Mouse (Mus musculus): Measurements from ENCODE around the gene Dock3. TPM values are rescaled to one million over a fixed set of nuclear protein-coding genes. Genes with fewer than 3 reads are reported as not detected.
"Not testable (repeated sequence)": the region's sequence is repeated elsewhere in the genome, so short reads cannot be mapped to it uniquely, and the experiment has no call there.

The Dock3 gene
- polyA plus RNA-seq, 1 experiment from 2014 or later, result 0.64 TPM

GRCm38 (mm10) chr9:107249154-107249553, 17.4 kb upstream of the Dock3 start:
- 71% methylated on average over 6 of the region's 6 CpGs for WGBS
- Histone ChIP-seq H3K9ac (ENCODE audit: low read depth, low read length) (no peak overlapping the region), H3K27me3 (replicated peaks; ENCODE audit: control insufficient read depth, insufficient read depth, low read length) (no peaks in the 10 kb centered on the region; the same call in 1 of the 2 replicates), H3K27ac (ENCODE audit: low read length) (no peak overlapping the region), H3K4me3 (ENCODE audit: low read length) (no peak overlapping the region), H3K36me3 (ENCODE audit: control insufficient read depth, insufficient read depth, low read length) (no peaks in the 10 kb centered on the region), H3K4me2 (ENCODE audit: low read depth, low read length) (no peak overlapping the region), H3K9me3 (ENCODE audit: control insufficient read depth, low read length) (no peaks in the 10 kb centered on the region), H3K4me1 (ENCODE audit: control insufficient read depth, insufficient read depth, low read length) (no peaks in the 10 kb centered on the region)
- no peak for ATAC-seq

- Histone ChIP-seq H3K27ac (ENCODE audit: low read length) (no peak overlapping the region), H3K9me3 (ENCODE audit: control insufficient read depth, low read length) (no peaks in the 10 kb centered on the region), H3K4me2 (ENCODE audit: low read depth, low read length) (no peak overlapping the region), H3K36me3 (ENCODE audit: control insufficient read depth, insufficient read depth, low read length) (no peaks in the 10 kb centered on the region), H3K4me1 (ENCODE audit: control insufficient read depth, insufficient read depth, low read length) (no peaks in the 10 kb centered on the region), H3K9ac (ENCODE audit: low read depth, low read length) (no peak overlapping the region), H3K4me3 (ENCODE audit: low read length) (no peak overlapping the region), H3K27me3 (replicated peaks; ENCODE audit: control insufficient read depth, insufficient read depth, low read length) (no peaks in the 10 kb centered on the region; the same call in 1 of the 2 replicates)
- 58% methylated on average over 4 of the region's 4 CpGs for WGBS
- no peak for ATAC-seq
Measured at GRCm38 (mm10) chr9:107246170-107246569, 14.5 kb upstream of the Dock3 start.

GRCm38 (mm10) chr9:107245311-107245710, 13.6 kb upstream of the Dock3 start:
- WGBS, result 81% methylated on average over 4 of the region's 4 CpGs
- Histone ChIP-seq H3K9me3 (ENCODE audit: control insufficient read depth, low read length) (no peaks in the 10 kb centered on the region), H3K27ac (ENCODE audit: low read length) (no peak overlapping the region), H3K4me1 (ENCODE audit: control insufficient read depth, insufficient read depth, low read length) (no peaks in the 10 kb centered on the region), H3K4me3 (ENCODE audit: low read length) (no peak overlapping the region), H3K36me3 (ENCODE audit: control insufficient read depth, insufficient read depth, low read length) (no peaks in the 10 kb centered on the region), H3K27me3 (replicated peaks; ENCODE audit: control insufficient read depth, insufficient read depth, low read length) (no peaks in the 10 kb centered on the region; the same call in 1 of the 2 replicates), H3K4me2 (ENCODE audit: low read depth, low read length) (no peak overlapping the region), H3K9ac (ENCODE audit: low read depth, low read length) (no peak overlapping the region)
- ATAC-seq, result no peak

GRCm38 (mm10) chr9:107236151-107236550, 4.4 kb upstream of the Dock3 start:
- Histone ChIP-seq H3K36me3 (ENCODE audit: control insufficient read depth, insufficient read depth, low read length) (no peaks in the 10 kb centered on the region), H3K4me2 (ENCODE audit: low read depth, low read length) (no peak overlapping the region), H3K9me3 (ENCODE audit: control insufficient read depth, low read length) (no peaks in the 10 kb centered on the region), H3K4me1 (ENCODE audit: control insufficient read depth, insufficient read depth, low read length) (peaks cover 6% of the 10 kb centered on the region; the same call in 1 of the 2 replicates), H3K27ac (ENCODE audit: low read length) (no peak overlapping the region), H3K9ac (ENCODE audit: low read depth, low read length) (no peak overlapping the region), H3K4me3 (ENCODE audit: low read length) (no peak overlapping the region), H3K27me3 (replicated peaks; ENCODE audit: control insufficient read depth, insufficient read depth, low read length) (peaks cover 65% of the 10 kb centered on the region)
- WGBS, result 67% methylated on average over 5 of the region's 5 CpGs
- no peak for ATAC-seq

GRCm38 (mm10) chr9:107235261-107235660, 3.6 kb upstream of the Dock3 start:
- Histone ChIP-seq H3K4me2 (ENCODE audit: low read depth, low read length) (no peak overlapping the region), H3K9me3 (ENCODE audit: control insufficient read depth, low read length) (no peaks in the 10 kb centered on the region), H3K27ac (ENCODE audit: low read length) (no peak overlapping the region), H3K4me1 (ENCODE audit: control insufficient read depth, insufficient read depth, low read length) (peaks cover 7% of the 10 kb centered on the region; the same call in 1 of the 2 replicates), H3K4me3 (ENCODE audit: low read length) (no peak overlapping the region), H3K27me3 (replicated peaks; ENCODE audit: control insufficient read depth, insufficient read depth, low read length) (peaks cover 67% of the 10 kb centered on the region), H3K9ac (ENCODE audit: low read depth, low read length) (no peak overlapping the region), H3K36me3 (ENCODE audit: control insufficient read depth, insufficient read depth, low read length) (no peaks in the 10 kb centered on the region)
- ATAC-seq, result no peak
- 42% methylated on average over 5 of the region's 5 CpGs for WGBS

GRCm38 (mm10) chr9:107232140-107232539, 431 bp upstream of the Dock3 start:
- 0 out of 2 replicates have a peak overlapping the region, but pooled peaks have one; percentile 57 for H3K9ac ChIP-seq (ENCODE audit: low read depth, low read length)
- no peak overlapping the region for H3K27ac ChIP-seq (ENCODE audit: low read length)
- H3K36me3 ChIP-seq (ENCODE audit: control insufficient read depth, insufficient read depth, low read length), result no peaks in the 10 kb centered on the region
- H3K27me3 ChIP-seq (replicated peaks; ENCODE audit: control insufficient read depth, insufficient read depth, low read length), result peaks cover 67% of the 10 kb centered on the region
- 26% methylated on average over 9 of the region's 9 CpGs for WGBS
- peaks cover 7% of the 10 kb centered on the region; the same call in 1 of the 2 replicates for H3K4me1 ChIP-seq (ENCODE audit: control insufficient read depth, insufficient read depth, low read length)
- H3K4me3 ChIP-seq (ENCODE audit: low read length), result peak overlapping the region; percentile 60
- no peak for ATAC-seq
- peak overlapping the region; percentile 99 for H3K4me2 ChIP-seq (ENCODE audit: low read depth, low read length)
- H3K9me3 ChIP-seq (ENCODE audit: control insufficient read depth, low read length), result no peaks in the 10 kb centered on the region

GRCm38 (mm10) chr9:107230991-107231538, 644 bp downstream of the Dock3 start:
- H3K4me2 ChIP-seq (ENCODE audit: low read depth, low read length), result peak overlapping the region; percentile 99
- no peaks in the 10 kb centered on the region for H3K36me3 ChIP-seq (ENCODE audit: control insufficient read depth, insufficient read depth, low read length)
- H3K9me3 ChIP-seq (ENCODE audit: control insufficient read depth, low read length), result no peaks in the 10 kb centered on the region
- H3K4me1 ChIP-seq (ENCODE audit: control insufficient read depth, insufficient read depth, low read length), result peaks cover 7% of the 10 kb centered on the region; the same call in 1 of the 2 replicates
- H3K27ac ChIP-seq (ENCODE audit: low read length), result no peak overlapping the region
- H3K27me3 ChIP-seq (replicated peaks; ENCODE audit: control insufficient read depth, insufficient read depth, low read length), result peaks cover 61% of the 10 kb centered on the region
- peak overlapping the region; percentile 60 for H3K4me3 ChIP-seq (ENCODE audit: low read length)
- peak overlapping the region; percentile 57 for H3K9ac ChIP-seq (ENCODE audit: low read depth, low read length)
- peak; percentile 55 for ATAC-seq
- 2% methylated on average over 35 of the region's 50 CpGs for WGBS

- Histone ChIP-seq H3K36me3 (ENCODE audit: control insufficient read depth, insufficient read depth, low read length) (no peaks in the 10 kb centered on the region), H3K4me1 (ENCODE audit: control insufficient read depth, insufficient read depth, low read length) (no peaks in the 10 kb centered on the region), H3K27ac (ENCODE audit: low read length) (no peak overlapping the region), H3K9me3 (ENCODE audit: control insufficient read depth, low read length) (no peaks in the 10 kb centered on the region), H3K4me2 (ENCODE audit: low read depth, low read length) (no peak overlapping the region), H3K9ac (ENCODE audit: low read depth, low read length) (no peak overlapping the region), H3K27me3 (replicated peaks; ENCODE audit: control insufficient read depth, insufficient read depth, low read length) (peaks cover 14% of the 10 kb centered on the region), H3K4me3 (ENCODE audit: low read length) (no peak overlapping the region)
- 81% methylated on average over 1 of the region's 1 CpGs for WGBS
- no peak for ATAC-seq
Measured at GRCm38 (mm10) chr9:107224597-107224996, 7.1 kb downstream of the Dock3 start.

GRCm38 (mm10) chr9:107174831-107175230, 56.9 kb downstream of the Dock3 start:
- H3K36me3 ChIP-seq (ENCODE audit: control insufficient read depth, insufficient read depth, low read length); H3K4me2 ChIP-seq (ENCODE audit: low read depth, low read length); ATAC-seq; H3K27ac ChIP-seq (ENCODE audit: low read length); H3K27me3 ChIP-seq (replicated peaks; ENCODE audit: control insufficient read depth, insufficient read depth, low read length); H3K4me3 ChIP-seq (ENCODE audit: low read length); H3K9ac ChIP-seq (ENCODE audit: low read depth, low read length); H3K9me3 ChIP-seq (ENCODE audit: control insufficient read depth, low read length); H3K4me1 ChIP-seq (ENCODE audit: control insufficient read depth, insufficient read depth, low read length): not testable (repeated sequence)
- WGBS, result 83% methylated on average over 1 of the region's 1 CpGs

- Histone ChIP-seq H3K4me3 (ENCODE audit: low read length) (no peak overlapping the region), H3K36me3 (ENCODE audit: control insufficient read depth, insufficient read depth, low read length) (no peaks in the 10 kb centered on the region), H3K4me2 (ENCODE audit: low read depth, low read length) (no peak overlapping the region), H3K4me1 (ENCODE audit: control insufficient read depth, insufficient read depth, low read length) (no peaks in the 10 kb centered on the region), H3K9ac (ENCODE audit: low read depth, low read length) (no peak overlapping the region), H3K9me3 (ENCODE audit: control insufficient read depth, low read length) (no peaks in the 10 kb centered on the region), H3K27ac (ENCODE audit: low read length) (no peak overlapping the region), H3K27me3 (replicated peaks; ENCODE audit: control insufficient read depth, insufficient read depth, low read length) (no peaks in the 10 kb centered on the region)
- no peak for ATAC-seq
- WGBS, result 77% methylated on average over 4 of the region's 4 CpGs
Measured at GRCm38 (mm10) chr9:107165792-107166191, 65.9 kb downstream of the Dock3 start.

Measured in intestine, embryonic 16.5 days (tissue).